Mouse (Mus musculus) liver, embryonic 14.5 days (tissue): ENCODE data around the gene Cd160. TPM values are rescaled to one million over a fixed set of nuclear protein-coding genes. Genes with fewer than 3 reads are reported as not detected.
A peak's percentile ranks its signal among the peaks of the same experiment; 100 is the strongest.

ENCODE experiments used
- ATAC-seq: fragments of 200-750 bp; cut with Nextera tagmentation; 2 replicates; pipeline ENCODE4 v1.8.0; 2017; ENCODE audit warnings: moderate number of reproducible peaks, mild to moderate bottlenecking, moderate library complexity; ENCODE audit not compliant: insufficient read depth
- DNase-seq, 3 experiments: peaks; one replicate each; pipeline ENCODE4 v3.0.0-alpha.2; 2012 to 2013; ENCODE audit warnings: low read depth in 3 of 3, low spot score in 3 of 3
- H3K27ac ChIP-seq: fragments of 300-500 bp; sonication (generic); 2 replicates; pipeline ENCODE4 v1.5.1; 2014; ENCODE audit warnings: moderate library complexity, mild to moderate bottlenecking, control low read depth, inconsistent platforms
- H3K27me3 ChIP-seq: fragments of 300-500 bp; sonication (generic); 2 replicates; pipeline ENCODE4 v1.6.1; 2014; ENCODE audit warnings: mild to moderate bottlenecking, low read length, moderate library complexity; ENCODE audit not compliant: control insufficient read depth, insufficient read depth
- H3K36me3 ChIP-seq: fragments of 300-500 bp; sonication (generic); replicated peaks from 2 replicates; pipeline ENCODE4 v1.6.1; 2014; ENCODE audit warnings: low read depth; ENCODE audit not compliant: control insufficient read depth, insufficient read depth
- H3K4me1 ChIP-seq, 2 experiments: fragments of 200-500 bp in 1 of 2; fragments of 300-500 bp in 1 of 2; sonication (generic) in 1 of 2; replicated peaks; 2 replicates each; pipeline ENCODE4 v1.6.1; 2012 to 2014; ENCODE audit warnings: antibody characterized with exemption in 1 of 2, inconsistent platforms in 1 of 2, low read length in 1 of 2; ENCODE audit not compliant: control insufficient read depth in 2 of 2, insufficient read depth in 2 of 2
- H3K4me2 ChIP-seq: fragments of 300-500 bp; sonication (generic); 2 replicates; pipeline ENCODE4 v1.6.1; 2014; ENCODE audit warnings: low read depth, mild to moderate bottlenecking, control low read depth, moderate library complexity
- H3K4me3 ChIP-seq, 2 experiments: fragments of 200-500 bp in 1 of 2; fragments of 300-500 bp in 1 of 2; sonication (generic) in 1 of 2; 2 replicates each; pipeline ENCODE4 v1.5.1; 2012 to 2014; ENCODE audit warnings: low read depth in 2 of 2, low read length in 2 of 2, mild to moderate bottlenecking in 2 of 2, control low read depth in 1 of 2, inconsistent platforms in 1 of 2, moderate library complexity in 1 of 2; ENCODE audit not compliant: insufficient read depth in 1 of 2
- H3K9ac ChIP-seq: fragments of 300-500 bp; sonication (generic); replicated peaks from 2 replicates; pipeline ENCODE4 v1.6.1; 2014; ENCODE audit warnings: mild to moderate bottlenecking, control low read depth, moderate library complexity
- H3K9me3 ChIP-seq: fragments of 300-500 bp; sonication (generic); 2 replicates; pipeline ENCODE4 v1.6.1; 2016; ENCODE audit warnings: low read length, mixed read lengths; ENCODE audit not compliant: control insufficient read depth
- CTCF ChIP-seq: IDR thresholded peaks from 2 replicates; pipeline ENCODE4 v1.5.1; 2016; ENCODE audit warnings: antibody characterized with exemption, low read depth, control low read depth
- EP300 ChIP-seq: IDR thresholded peaks from 2 replicates; pipeline ENCODE4 v1.6.1; 2016; ENCODE audit warnings: antibody characterized with exemption, low read depth
- WGBS: fragments of 180-500 bp; shearing (Covaris S2); extraction: QIAGEN DNeasy Blood & Tissue Kit; methylation state at CpG from one replicate; pipeline ENCODE4 v1.1.7; 2014; ENCODE audit not compliant: insufficient replicate concordance; 5-methylcytosine and 5-hydroxymethylcytosine counted together
- polyA plus RNA-seq, 2 experiments: library from polyadenylated mRNA; depleted of rRNA in 1 of 2; stranded (reverse) in 1 of 2; unstranded in 1 of 2; fragments of >200 nt; fragmentation: Nextera tagmentation in 1 of 2; extraction: Ambion mirVana in 1 of 2; gene quantifications; 2 replicates each; pipeline versions ENCODE4 v1.2.1 to v1.2.3; 2012 to 2014

The Cd160 gene
- polyA plus RNA-seq, 2 experiments: 0.07 to 0.11 TPM

- no peak overlapping the region for H3K9ac ChIP-seq
- 13% methylated on average over 9 of the region's 9 CpGs for WGBS
- peaks cover 0 to 5% of the 10 kb centered on the region in 2 experiments; a peak in 2 of 4 replicates for H3K4me1 ChIP-seq
- H3K4me3 ChIP-seq: no peak overlapping the region
- DNase-seq (peak in 1 of 3 experiments; percentile 14), ATAC-seq (no peak; the same call in 1 of the 2 replicates)
- no peaks in the 10 kb centered on the region for H3K36me3 ChIP-seq
- peak overlapping the region; percentile 41; the same call in 1 of the 2 replicates for H3K4me2 ChIP-seq
- no peaks in the 10 kb centered on the region for H3K9me3 ChIP-seq
- H3K27me3 ChIP-seq: no peaks in the 10 kb centered on the region
- TF ChIP-seq EP300 (no peak), CTCF (no peak; the same call in 1 of the 2 replicates)
- H3K27ac ChIP-seq: no peak overlapping the region
These were observed 16.0 kb downstream of the Cd160 start for GRCm38 (mm10) chr3:96813106-96813505.

DNA sequence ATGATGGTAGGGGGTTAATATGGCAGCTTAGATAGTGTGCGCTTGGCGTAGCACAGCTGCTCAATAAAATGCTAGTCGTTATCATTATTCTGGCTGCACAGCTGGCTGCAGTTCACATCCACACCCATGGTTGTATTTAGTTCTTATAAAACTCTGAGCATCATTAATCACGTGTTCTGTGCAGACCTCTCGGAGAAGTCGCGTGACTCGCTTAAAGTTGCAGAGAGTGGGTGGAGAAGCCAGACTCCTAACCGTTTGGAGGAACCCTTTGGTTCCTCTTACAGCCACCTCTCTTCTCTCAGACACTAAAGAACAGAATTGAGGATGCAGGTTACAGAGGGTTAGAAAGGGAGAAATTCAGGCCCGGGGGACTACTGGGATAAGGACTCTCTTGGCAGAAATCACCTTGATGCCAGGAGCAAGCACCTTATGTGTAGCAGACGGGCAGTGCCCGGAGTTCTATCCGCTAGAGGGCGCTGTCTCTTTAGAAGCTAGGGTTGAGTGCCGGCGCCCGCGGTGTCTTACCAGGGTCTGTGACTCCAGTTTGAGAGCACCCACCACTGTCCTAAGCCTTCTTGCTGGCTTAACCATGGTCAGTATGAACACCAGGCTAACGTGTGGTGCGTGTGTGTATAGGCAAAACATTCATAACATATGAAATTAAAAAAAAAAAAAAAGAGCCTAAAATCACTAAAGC is 16.6 kb downstream of the Cd160 start:
- WGBS: 29% methylated on average over 20 of the region's 20 CpGs
- ATAC-seq (peak; percentile 52; the same call in 1 of the 2 replicates), DNase-seq (peak; percentile 38 to 53 (median 51))
- no peaks in the 10 kb centered on the region for H3K9me3 ChIP-seq
- no peak overlapping the region for H3K27ac ChIP-seq
- H3K27me3 ChIP-seq: no peaks in the 10 kb centered on the region
- H3K4me2 ChIP-seq: peak overlapping the region; percentile 41; the same call in 1 of the 2 replicates
- TF ChIP-seq CTCF: peak; percentile 84
- no peak for TF ChIP-seq EP300
- H3K4me3 ChIP-seq: peak overlapping the region in 1 of 2 experiments; percentile 19; a peak in 1 of 4 replicates
- peaks cover 0 to 5% of the 10 kb centered on the region in 2 experiments; a peak in 2 of 4 replicates for H3K4me1 ChIP-seq
- H3K36me3 ChIP-seq: no peaks in the 10 kb centered on the region
- H3K9ac ChIP-seq: no peak overlapping the region

DNA sequence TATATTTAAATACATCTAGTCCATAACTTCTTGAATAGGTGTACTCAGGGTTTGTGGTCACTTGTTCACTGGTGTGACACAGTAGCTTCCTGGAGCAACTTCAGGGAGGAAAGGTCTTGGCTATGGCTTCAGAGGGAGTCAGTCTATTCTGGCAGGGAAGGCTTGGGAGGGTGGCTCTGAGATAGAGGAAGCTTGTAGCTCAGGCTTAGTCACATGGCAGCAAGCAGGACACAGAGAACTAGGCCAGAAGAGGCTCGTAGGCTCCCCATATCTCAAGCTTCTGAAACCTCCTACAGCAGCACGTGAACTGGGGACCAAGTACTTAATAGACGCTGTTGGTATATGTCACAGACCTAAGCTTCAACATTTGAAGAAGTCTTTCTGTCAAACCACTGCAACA is 17.9 kb downstream of the Cd160 start:
- no peaks in the 10 kb centered on the region for H3K27me3 ChIP-seq
- DNase-seq (no peak), ATAC-seq (no peak)
- H3K4me1 ChIP-seq: peaks cover 0 to 5% of the 10 kb centered on the region in 2 experiments; a peak in 2 of 4 replicates
- no peaks in the 10 kb centered on the region for H3K36me3 ChIP-seq
- 60% methylated on average over 3 of the region's 3 CpGs for WGBS
- no peaks in the 10 kb centered on the region for H3K9me3 ChIP-seq
- TF ChIP-seq CTCF: no peak
- TF ChIP-seq EP300: no peak
- H3K4me2 ChIP-seq: no peak overlapping the region
- no peak overlapping the region for H3K4me3 ChIP-seq
- H3K27ac ChIP-seq: no peak overlapping the region
- H3K9ac ChIP-seq: no peak overlapping the region

DNA sequence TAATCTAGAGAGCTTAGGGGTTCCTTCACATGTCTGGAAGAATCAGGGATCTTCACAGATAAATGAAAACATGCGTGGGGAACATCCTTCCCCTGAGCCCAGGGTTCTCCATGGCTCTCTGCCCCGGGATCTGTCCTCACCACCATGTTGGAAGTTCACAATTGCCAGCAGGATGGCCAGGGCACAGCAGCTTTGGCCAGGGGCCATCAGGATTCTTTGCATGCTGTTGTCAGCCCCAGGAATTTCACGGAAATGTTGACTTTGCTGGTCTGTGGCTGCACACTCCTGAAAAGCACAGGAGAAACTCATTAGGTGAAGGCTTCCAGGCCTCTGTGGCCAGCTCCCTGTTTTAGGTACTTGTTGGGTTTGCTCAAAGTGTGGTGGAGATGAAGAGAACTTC is 20.5 kb downstream of the Cd160 start:
- Histone ChIP-seq H3K9ac (no peak overlapping the region), H3K27ac (no peak overlapping the region), H3K27me3 (no peaks in the 10 kb centered on the region), H3K36me3 (no peaks in the 10 kb centered on the region), H3K4me3 (no peak overlapping the region), H3K4me1 (peaks cover 0 to 5% of the 10 kb centered on the region in 2 experiments; a peak in 2 of 4 replicates), H3K9me3 (no peaks in the 10 kb centered on the region), H3K4me2 (no peak overlapping the region)
- 60% methylated on average over 3 of the region's 3 CpGs for WGBS
- DNase-seq: no peak
- TF ChIP-seq EP300: no peak
- no peak for TF ChIP-seq CTCF
- ATAC-seq: no peak

DNA sequence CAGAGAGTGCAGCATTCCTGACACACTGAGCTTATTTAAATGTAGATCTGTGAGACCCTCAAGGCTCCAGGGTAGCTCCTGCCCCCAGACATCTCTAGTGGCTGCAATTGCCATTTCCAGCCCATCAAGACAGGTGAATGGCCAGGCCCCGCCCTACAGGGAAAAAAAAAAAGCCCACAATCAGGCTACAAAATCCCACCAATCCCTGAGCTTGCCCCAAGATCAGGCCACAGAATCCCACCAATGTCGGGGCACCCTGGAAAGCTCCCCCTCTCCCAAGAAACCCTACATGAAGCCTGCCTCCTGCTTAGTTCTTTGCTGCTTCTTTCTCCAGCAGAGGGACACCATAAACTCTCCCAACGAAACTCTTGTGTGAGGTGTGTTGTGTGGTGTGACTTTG is 21.0 kb downstream of the Cd160 start:
- DNase-seq (no peak), ATAC-seq (no peak)
- Histone ChIP-seq H3K4me1 (no peaks in the 10 kb centered on the region; a peak in 2 of 4 replicates), H3K9me3 (no peaks in the 10 kb centered on the region), H3K9ac (no peak overlapping the region), H3K27me3 (no peaks in the 10 kb centered on the region), H3K27ac (no peak overlapping the region), H3K4me3 (no peak overlapping the region), H3K4me2 (no peak overlapping the region), H3K36me3 (no peaks in the 10 kb centered on the region)
- 48% methylated on average over 3 of the region's 3 CpGs for WGBS
- TF ChIP-seq CTCF (no peak), EP300 (no peak)
